Mouse (Mus musculus): ENCODE measurements around the gene Cul5.

Cul5 gene

GRCm38 (mm10) chr9:53669680-53670219 is at the start of gene Cul5:
TSS of gene Cul5 (minus strand) at chr9:53670014.
- peak in 1 of 2 experiments; percentile 33 for DNase-seq

- peak; percentile 65 to 80 for DNase-seq
These were observed 36.3 kb upstream of the Cul5 start, which contains the start of gene Rab39 for GRCm38 (mm10) chr9:53705992-53706696. TSS of gene Rab39 (minus strand) at chr9:53706232.

DNA sequence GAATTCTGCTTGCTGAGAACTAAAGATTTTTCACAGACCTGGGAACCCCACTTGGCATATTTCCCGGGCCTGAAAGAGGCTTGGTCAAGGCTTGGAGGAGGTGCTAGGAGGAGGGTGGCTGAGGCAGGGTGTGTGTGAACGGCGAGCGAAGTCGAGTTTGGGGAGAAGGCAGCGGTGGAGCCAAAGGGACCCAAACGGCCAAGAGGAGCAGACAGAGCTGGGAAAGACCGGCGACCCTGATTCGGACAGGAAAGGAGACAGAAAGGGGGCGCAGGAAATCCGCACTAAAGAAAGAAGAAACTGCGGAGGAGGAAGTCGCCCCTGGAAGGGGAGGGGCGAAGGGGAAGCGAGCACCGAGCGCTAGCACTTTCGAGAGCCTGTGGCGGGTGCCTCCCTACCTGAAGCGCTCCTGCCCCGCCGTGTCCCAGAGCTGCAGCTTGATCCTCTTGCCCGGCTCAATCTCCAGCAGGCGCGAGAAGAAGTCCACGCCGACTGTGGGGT is 35.7 kb upstream of the Cul5 start:
- DNase-seq, result peak in 1 of 2 experiments; percentile 35

GRCm38 (mm10) chr9:53702991-53703390 is 33.2 kb upstream of the Cul5 start:
- no peak for DNase-seq

GRCm38 (mm10) chr9:53700496-53700895 is 30.7 kb upstream of the Cul5 start:
- DNase-seq, result no peak

DNA sequence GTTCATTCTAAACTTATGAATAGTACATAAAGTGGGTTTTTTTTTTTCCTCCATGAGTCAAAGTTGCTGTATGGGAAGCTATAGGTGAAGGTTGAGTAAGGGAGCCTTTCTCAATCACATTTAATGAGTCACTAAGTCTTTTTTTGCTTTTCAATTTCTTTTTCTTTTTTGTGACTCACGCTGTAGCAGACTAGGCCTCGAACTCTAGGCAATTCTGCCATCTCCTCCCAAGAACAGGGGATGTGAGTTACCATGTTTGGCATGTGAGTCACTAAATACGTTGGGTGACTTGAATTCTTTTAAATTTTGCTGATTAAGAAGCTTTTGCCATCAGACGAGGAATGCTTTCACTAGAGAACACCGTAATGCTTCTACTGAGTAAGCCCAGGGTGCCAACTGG is 26.0 kb upstream of the Cul5 start:
- DNase-seq, result no peak

GRCm38 (mm10) chr9:53693718-53694117 is 23.9 kb upstream of the Cul5 start:
- DNase-seq, result no peak

DNA sequence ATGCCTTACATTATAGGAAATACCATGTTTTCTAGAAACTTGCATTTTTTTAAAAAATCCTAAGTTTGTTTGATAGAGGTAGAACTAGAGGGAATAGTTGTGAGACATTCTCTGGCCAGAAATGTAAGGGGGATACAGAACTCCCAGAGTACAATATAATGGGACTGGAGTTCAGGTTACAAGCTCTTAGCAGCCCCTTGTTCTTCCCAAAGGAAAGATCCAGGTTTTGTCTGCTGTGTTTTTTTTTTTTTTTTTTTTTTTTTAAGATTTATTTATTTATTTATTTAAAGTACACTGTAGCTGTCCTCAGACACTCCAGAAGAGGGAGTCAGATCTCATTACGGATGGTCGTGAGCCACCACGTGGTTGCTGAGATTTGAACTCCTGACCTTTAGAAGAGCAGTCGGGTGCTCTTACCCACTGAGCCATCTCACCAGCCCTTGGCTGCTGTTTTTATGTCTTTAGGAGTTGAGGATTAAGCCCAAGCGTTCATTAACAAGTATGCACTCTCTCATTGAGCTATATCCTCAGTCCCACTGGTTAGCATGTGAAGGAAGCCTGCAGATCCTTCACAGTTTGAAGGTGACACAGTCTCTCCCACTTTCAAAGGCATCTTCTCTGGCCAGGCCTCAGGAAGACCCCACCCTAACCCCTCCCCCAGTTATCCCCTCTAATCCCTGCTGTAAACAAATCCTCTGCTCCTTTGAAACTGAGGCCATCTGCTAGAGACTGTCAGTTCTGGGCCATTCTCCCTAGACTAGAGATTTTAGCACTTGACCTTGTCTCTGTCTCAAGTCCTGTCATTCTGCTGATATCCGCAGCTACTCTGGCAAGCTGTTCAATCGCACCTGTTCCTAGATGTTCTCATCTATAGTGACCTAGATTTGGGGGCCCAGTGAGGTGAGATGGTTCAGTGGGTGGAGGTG is 22.2 kb upstream of the Cul5 start:
- DNase-seq, result no peak

DNA sequence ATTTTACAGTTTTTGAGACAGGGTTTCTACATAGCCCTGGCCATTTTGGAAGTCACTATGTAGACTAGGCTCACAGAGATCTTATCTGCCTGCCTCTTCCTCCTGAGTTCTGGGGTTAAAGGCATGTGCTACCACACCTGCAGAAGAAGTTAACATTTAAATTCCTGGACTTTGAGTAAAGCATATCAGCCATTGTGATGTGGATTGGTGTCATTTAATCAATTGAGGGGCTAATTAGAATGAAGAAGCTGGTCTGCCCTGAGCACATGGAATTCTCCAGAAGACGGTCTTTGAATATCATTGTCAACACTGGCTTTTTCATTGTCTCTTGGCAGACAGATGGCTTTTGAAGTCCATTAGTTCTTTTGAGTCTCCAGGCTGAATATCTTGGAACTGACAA is 11.0 kb upstream of the Cul5 start:
- DNase-seq, result no peak

GRCm38 (mm10) chr9:53676921-53677320 is 7.1 kb upstream of the Cul5 start:
- DNase-seq, result no peak

- DNase-seq, result peak; percentile 75 to 89
These were observed 3.8 kb upstream of the Cul5 start for GRCm38 (mm10) chr9:53673571-53673970.

DNA sequence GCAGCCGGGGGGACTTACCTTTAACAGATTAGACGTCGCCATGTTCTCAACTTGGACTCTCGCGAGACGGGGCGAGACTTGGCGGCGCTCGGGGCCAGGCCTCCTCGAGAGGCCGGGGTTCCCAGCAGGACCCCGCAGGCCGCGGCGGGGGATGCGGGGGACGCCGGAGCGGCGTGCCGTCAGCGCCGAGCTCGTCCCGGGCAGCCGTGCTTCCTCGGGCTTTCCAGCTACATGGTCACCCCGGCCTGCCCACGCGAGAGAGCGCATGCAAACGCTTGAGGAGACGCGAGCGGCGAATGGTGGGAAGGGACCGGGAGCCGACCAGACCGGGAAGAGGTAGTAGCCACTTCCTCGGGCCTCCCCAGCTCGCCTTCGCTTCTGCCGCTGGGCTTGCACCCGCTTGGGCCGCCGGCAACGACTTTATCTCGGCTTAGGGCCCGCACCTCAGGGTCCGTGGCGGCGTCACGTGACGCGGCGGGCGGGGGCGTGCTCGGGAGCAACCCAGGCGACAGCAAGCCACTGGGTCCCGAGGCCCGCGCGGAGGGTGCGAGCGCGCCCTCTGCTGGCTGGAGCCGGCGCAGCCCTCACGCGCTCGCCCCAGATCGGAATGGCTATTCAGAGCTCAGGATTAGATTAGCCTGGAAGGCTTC is 2.7 kb downstream of the Cul5 start:
- peak; percentile 97 to 98 for DNase-seq

- no peak for DNase-seq
These were observed 3.2 kb downstream of the Cul5 start for GRCm38 (mm10) chr9:53666665-53667019.

GRCm38 (mm10) chr9:53665428-53665827 is 4.4 kb downstream of the Cul5 start:
- no peak for DNase-seq

DNA sequence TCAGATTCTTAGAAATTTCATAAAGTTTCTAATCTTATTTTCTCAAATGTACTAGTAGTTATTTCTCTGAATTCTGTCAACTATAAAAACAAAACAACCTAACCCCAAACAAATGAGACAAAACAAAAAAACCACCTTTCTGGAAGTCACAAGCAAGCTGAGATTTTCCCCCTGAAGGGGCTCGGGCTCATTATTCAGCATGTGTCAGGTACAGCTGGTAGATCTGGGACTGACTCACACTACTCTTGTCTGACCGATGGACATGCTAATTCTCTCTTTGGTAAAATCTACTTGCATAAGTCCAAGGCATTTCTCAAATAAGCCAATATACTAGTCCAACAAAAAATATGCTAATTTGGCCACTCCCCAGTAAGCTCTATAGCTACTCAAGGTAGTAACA is 5.0 kb downstream of the Cul5 start:
- DNase-seq, result no peak

GRCm38 (mm10) chr9:53634796-53635195 is 35.0 kb downstream of the Cul5 start:
- DNase-seq, result no peak

- DNase-seq, result no peak
These were observed 54.6 kb downstream of the Cul5 start for GRCm38 (mm10) chr9:53615246-53615645.

DNA sequence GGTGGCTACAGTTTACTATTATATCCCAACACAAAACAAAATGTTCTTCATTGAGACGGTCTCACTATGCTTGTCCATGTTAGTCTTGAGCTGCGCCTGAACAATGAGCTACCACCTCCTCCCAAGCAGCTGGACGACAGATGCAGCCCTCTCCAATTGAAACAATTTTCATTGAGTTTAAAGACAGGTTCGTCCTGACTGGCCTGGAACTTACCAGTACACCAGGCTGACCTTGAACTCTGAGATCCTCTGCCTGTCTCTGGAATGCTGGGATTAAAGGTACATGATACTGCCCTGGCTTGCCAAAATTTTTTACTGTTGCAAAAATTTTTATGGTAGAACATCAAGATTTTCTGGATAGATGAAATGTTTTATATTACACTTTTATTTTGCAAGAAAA is 55.5 kb downstream of the Cul5 start:
- DNase-seq, result no peak

DNA sequence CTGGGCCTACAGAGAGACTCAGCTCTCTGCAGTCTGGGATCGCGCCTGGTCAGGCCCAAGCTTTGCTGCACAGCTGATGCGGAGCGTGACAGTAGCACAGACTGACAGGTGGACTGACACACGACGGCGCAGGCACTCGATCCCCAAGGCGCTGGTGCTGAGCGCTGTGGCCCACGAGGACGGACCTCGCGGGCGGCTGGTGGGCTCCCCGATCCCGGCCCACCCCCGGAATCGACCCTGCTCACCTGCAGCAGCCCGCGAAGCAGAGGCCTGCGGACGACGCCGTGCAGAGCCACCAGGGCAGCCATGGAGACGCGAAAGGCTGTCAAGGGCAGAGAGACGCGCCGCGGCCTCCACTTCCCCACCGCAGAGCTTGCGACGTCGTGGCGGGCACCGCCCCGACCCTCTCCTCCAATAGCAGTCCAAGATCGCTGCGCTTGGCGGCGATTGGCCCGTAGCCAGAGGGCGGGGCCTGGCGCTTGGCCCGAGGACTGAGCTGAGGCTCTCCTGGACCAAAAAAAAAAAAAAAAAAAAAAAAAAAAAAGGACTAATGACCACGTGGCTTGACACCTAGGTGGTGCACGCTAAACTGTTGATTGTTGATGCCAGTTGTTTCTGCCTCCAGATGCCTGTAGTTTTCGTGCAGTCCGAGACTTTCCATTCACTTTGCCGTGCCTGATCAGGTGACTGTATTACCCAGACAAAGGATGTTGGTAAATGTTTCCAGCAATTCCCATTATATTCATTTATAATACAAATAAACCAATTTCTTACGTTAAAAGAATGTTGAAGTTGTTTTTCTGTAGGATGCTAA is 59.6 kb downstream of the Cul5 start, which contains the start of gene Acat1:
Gene Acat1, minus strand, starts transcription at position 415 of the 814 bp plus-strand sequence.
- peak; percentile 97 to 99 for DNase-seq

DNA sequence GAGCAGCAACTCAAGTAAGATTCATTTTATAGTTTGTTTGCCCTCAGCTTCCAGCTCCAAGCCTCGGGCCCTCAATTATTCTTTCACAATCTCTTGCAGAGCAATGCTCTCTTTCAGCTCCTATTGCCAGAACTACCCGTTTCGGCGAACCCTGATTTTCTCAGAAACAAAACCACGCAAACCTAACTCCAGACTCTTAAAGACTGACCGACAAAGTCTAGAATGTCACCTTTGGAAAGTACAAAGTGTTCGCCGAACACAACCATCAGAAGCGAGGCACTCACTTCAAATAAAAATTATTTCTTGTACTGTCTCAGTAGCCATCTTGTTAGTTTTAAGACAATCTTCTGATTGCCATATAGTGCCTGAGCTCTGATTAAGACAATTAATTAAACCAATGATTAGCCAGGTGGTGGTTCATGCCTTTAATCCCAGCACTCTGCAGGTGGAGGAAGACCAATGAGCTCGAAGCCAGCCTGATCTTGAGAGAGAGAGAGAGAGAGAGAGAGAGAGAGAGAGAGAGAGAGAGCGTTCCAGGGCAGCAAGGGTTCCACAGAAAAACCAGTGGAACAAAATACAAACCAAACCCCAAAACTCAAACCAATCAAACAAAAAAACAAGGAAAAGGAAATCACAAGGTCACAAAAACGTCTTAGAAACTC is 60.4 kb downstream of the Cul5 start:
- DNase-seq, result peak in 1 of 2 experiments; percentile 33

DNA sequence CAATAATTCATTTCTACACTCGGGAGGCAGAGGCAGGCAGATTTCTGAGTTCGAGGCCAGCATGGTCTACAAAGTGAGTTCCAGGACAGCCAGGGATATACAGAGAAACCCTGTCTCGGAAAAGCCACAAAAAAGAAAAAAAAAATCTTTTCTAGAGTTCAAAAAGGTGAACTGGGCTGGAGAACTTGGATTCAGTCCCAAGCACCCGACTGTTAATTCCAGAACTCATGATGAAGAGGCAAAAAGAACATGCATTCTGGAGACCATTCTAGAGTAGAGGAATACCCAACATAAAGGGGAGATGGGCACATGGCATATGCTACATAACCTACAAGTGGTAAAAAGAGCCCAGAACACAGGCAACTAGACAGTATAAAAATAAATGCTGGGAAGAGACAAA is 62.0 kb downstream of the Cul5 start:
- no peak for DNase-seq

Data from cerebellum, postnatal 25 days (tissue).